Mouse (Mus musculus): ENCODE data around the gene Acot7. TPM values are rescaled to one million over a fixed set of nuclear protein-coding genes. Genes with fewer than 3 reads are reported as not detected.
A peak's percentile ranks its signal among the peaks of the same experiment; 100 is the strongest.

Gene Acot7
- polyA plus RNA-seq, 2 experiments: 47.3 to 50.3 TPM

DNA sequence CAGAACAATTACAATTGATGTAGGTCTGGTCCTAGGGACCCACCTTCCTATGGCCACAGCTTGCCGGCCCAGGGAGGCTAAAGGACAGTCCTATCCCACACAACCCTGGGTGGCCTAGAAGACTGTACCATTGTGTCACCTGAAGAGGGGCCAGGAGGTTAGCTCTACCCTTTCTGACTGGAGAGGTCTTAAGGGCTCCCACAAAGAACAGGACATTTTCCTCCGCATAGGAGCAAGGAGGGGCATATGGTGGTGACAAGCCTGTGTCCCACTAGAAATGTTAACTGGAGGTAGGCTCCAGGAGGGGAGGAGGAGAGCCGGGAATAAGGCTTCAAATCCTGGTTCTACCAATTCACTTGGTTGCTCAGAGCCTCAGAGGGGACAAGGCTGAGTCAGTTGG, 95.3 kb downstream of the Acot7 start:
- WGBS: 34% methylated on average over 3 of the region's 3 CpGs
- Histone ChIP-seq H3K9ac (ENCODE audit: low read depth, low read length, severe bottlenecking) (peak overlapping the region; percentile 80; the same call in 1 of the 2 replicates), H3K4me2 (replicated peaks; ENCODE audit: low read depth, low read length, severe bottlenecking) (peak overlapping the region; percentile 94), H3K4me1 (ENCODE audit: control insufficient read depth, insufficient read depth, low read length) (peaks cover 35% of the 10 kb centered on the region), H3K9me3 (ENCODE audit: control insufficient read depth, low read length) (no peaks in the 10 kb centered on the region), H3K4me3 (replicated peaks; ENCODE audit: low read length) (peak overlapping the region; percentile 71; the same call in 1 of the 2 replicates), H3K27ac (replicated peaks; ENCODE audit: low read depth, low read length) (peak overlapping the region; percentile 77), H3K36me3 (ENCODE audit: control insufficient read depth, insufficient read depth, low read length) (no peaks in the 10 kb centered on the region), H3K27me3 (ENCODE audit: control insufficient read depth, insufficient read depth, low read length) (0 out of 2 replicates have a peak, but pooled peaks cover 8% of the 10 kb centered on the region)
- no peak for ATAC-seq (ENCODE audit: low FRiP score, low read depth)
- no peak for TF ChIP-seq POLR2A (IDR thresholded peaks at IDR 0.05; ENCODE audit: borderline replicate concordance, extremely low read depth, insufficient read depth, insufficient read length)
- DNase-seq (ENCODE audit: low spot score): no peak

DNA sequence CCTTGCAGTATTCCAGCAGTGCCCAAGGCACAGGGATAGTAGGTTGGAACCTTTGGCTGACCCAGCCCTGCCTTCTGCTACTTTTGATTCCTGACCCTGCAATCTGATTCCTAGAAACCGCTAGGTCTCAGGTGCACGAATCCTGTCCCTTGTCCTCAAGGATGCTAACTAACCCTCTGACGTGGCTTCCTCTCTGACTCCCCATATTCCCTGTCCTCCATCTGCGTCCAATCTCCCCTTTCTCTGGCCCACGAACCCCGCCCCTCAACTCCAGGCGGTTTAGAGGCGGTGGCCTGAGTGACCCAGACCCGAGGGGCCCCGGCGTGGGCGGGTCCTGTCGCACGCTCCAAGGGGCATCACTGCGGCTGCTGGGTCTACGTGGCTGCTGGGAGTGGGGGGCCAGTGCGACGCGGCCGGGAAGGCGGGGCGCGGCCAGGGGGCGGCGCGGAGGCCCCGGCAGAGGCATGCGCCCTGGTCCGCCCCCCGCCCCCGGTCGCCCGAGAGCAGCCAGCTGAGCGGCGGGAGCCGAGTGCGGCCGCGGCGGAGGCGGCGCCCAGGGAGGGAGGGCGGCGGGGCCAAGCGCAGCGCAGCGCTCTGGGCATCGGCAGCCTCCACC, 95.8 kb downstream of the Acot7 start, which contains the start of gene Gpr153:
TSS of gene Gpr153 (plus strand) at position 612 of the 616 bp plus-strand sequence.
- 2% methylated on average over 27 of the region's 48 CpGs for WGBS

DNA sequence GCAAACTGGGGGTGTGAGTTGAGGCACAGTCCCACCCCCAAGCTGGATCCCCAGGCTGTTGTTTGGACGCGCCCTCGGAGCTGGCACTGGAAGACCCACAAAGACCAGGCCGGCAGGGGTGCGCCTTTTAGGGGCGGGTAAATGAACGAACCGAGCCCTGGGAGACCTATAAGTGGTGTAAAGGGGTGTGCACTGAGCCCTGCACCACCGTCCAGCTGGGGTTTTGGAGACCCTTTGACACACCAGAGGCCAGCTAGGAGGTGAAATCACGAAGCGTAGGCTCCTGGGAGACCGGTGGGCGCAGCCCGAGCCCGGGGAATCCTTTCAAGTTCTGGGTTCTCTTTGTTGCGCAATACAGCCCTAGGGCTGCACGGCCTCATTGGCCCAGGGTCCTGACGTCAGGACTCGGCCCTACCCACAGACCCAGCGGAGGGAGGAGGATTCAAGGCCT, 96.8 kb downstream of the Acot7 start:
- peak overlapping the region; percentile 71 for H3K4me3 ChIP-seq (replicated peaks; ENCODE audit: low read length)
- peaks cover under 1% of the 10 kb centered on the region; the same call in 1 of the 2 replicates for H3K36me3 ChIP-seq (ENCODE audit: control insufficient read depth, insufficient read depth, low read length)
- peak overlapping the region; percentile 80 for H3K9ac ChIP-seq (ENCODE audit: low read depth, low read length, severe bottlenecking)
- peaks cover 35% of the 10 kb centered on the region for H3K4me1 ChIP-seq (ENCODE audit: control insufficient read depth, insufficient read depth, low read length)
- ATAC-seq (ENCODE audit: low FRiP score, low read depth) (no peak; the same call in 1 of the 2 replicates), DNase-seq (ENCODE audit: low spot score) (peak; percentile 58)
- no peak for TF ChIP-seq POLR2A (IDR thresholded peaks at IDR 0.05; ENCODE audit: borderline replicate concordance, extremely low read depth, insufficient read depth, insufficient read length)
- H3K27ac ChIP-seq (replicated peaks; ENCODE audit: low read depth, low read length): no peak overlapping the region
- H3K9me3 ChIP-seq (ENCODE audit: control insufficient read depth, low read length): no peaks in the 10 kb centered on the region
- H3K4me2 ChIP-seq (replicated peaks; ENCODE audit: low read depth, low read length, severe bottlenecking): peak overlapping the region; percentile 94
- WGBS: 2% methylated on average over 20 of the region's 20 CpGs
- 0 out of 2 replicates have a peak, but pooled peaks cover 8% of the 10 kb centered on the region for H3K27me3 ChIP-seq (ENCODE audit: control insufficient read depth, insufficient read depth, low read length)

More for the DNA sequence above, 95.8 kb downstream of the Acot7 start, which contains the start of gene Gpr153:
- Histone ChIP-seq H3K27ac (replicated peaks; ENCODE audit: low read depth, low read length) (peak within 1 kb of the TSS; percentile 77), H3K27me3 (ENCODE audit: control insufficient read depth, insufficient read depth, low read length) (0 out of 2 replicates have a peak, but pooled peaks cover 8% of the 10 kb centered on the region), H3K4me2 (replicated peaks; ENCODE audit: low read depth, low read length, severe bottlenecking) (peak within 1 kb of the TSS; percentile 94), H3K36me3 (ENCODE audit: control insufficient read depth, insufficient read depth, low read length) (no peaks in the 10 kb centered on the region), H3K4me1 (ENCODE audit: control insufficient read depth, insufficient read depth, low read length) (peaks cover 35% of the 10 kb centered on the region), H3K9me3 (ENCODE audit: control insufficient read depth, low read length) (no peaks in the 10 kb centered on the region), H3K9ac (ENCODE audit: low read depth, low read length, severe bottlenecking) (peak within 1 kb of the TSS; percentile 80), H3K4me3 (replicated peaks; ENCODE audit: low read length) (peak within 1 kb of the TSS; percentile 71)
- ATAC-seq (ENCODE audit: low FRiP score, low read depth) (peak; percentile 74), DNase-seq (ENCODE audit: low spot score) (peak; percentile 60)
- TF ChIP-seq POLR2A (IDR thresholded peaks at IDR 0.05; ENCODE audit: borderline replicate concordance, extremely low read depth, insufficient read depth, insufficient read length): no peak

DNA sequence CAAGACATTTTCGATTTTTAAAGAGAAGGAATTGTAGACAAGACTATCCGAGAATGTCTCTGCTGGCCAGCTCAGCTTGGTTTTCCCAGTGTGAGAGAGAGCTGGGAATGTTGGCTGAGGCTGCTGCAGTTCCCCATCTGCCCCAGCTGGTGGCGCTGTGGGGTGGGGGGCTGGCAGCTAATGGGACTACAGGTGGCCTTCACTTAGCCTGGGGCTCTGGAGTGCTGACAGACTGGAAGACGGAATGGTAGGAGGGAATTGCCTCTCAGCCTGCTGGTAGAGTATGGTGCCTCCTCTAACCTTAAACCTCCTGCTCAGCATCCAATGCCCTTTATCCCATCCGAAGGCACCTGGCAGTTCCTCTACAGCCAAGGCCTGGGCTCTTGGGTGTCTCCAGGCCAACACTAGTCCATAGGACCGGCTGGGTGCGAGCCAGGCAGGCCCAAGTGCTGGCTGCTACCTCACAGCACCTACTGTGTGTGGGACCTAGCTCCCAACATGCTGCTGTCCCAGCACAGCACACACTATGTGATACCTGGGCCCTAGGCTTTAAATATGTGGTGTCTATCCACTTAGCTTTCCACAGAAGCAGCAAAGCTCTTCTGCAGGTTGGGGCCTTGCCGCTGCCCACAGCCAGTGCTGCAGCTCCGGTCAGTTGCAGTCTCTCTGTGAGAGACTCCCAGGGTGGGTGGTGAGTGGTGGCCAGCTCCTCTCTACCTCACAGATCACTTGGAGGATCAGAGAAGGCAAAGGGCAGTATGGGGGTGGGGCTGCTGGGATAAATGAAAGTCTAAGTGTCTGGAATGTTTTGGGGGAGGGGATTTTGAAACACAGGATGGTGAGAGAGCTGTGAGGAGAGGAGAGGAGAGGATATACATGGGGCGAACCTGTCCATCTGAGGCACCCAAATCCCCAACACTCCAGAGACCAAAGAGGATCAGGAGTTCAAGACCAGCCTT, 98.7 kb downstream of the Acot7 start:
- TF ChIP-seq POLR2A (IDR thresholded peaks at IDR 0.05; ENCODE audit: borderline replicate concordance, extremely low read depth, insufficient read depth, insufficient read length): no peak
- no peak overlapping the region for H3K4me2 ChIP-seq (replicated peaks; ENCODE audit: low read depth, low read length, severe bottlenecking)
- no peak overlapping the region for H3K27ac ChIP-seq (replicated peaks; ENCODE audit: low read depth, low read length)
- H3K9me3 ChIP-seq (ENCODE audit: control insufficient read depth, low read length): no peaks in the 10 kb centered on the region
- peaks cover 15% of the 10 kb centered on the region for H3K36me3 ChIP-seq (ENCODE audit: control insufficient read depth, insufficient read depth, low read length)
- H3K9ac ChIP-seq (ENCODE audit: low read depth, low read length, severe bottlenecking): no peak overlapping the region
- H3K27me3 ChIP-seq (ENCODE audit: control insufficient read depth, insufficient read depth, low read length): peaks cover 16% of the 10 kb centered on the region
- WGBS: 54% methylated on average over 10 of the region's 10 CpGs
- peaks cover 30% of the 10 kb centered on the region for H3K4me1 ChIP-seq (ENCODE audit: control insufficient read depth, insufficient read depth, low read length)
- DNase-seq (ENCODE audit: low spot score): no peak
- no peak overlapping the region for H3K4me3 ChIP-seq (replicated peaks; ENCODE audit: low read length)
- ATAC-seq (ENCODE audit: low FRiP score, low read depth): no peak

DNA sequence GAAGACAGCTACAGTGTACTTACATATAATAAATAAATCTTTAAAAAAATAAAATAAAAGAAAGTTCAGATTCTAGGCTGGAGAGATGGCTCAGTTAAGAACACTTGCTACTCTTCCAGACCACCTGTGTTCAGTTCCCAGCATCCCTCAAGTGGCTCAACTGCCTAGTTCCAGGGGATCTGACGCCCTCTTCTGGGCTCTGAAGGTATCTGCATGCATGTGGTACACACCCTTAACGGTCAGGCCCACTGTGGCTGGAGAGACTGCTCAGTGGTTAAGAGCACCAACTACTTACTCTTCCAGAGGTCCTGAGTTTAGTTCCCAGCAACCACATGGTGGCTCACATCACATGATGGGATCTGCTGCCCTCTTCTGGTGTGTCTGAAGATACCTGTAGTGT, 100.0 kb downstream of the Acot7 start:
- Histone ChIP-seq H3K4me1 (ENCODE audit: control insufficient read depth, insufficient read depth, low read length) (peaks cover 21% of the 10 kb centered on the region), H3K9me3 (ENCODE audit: control insufficient read depth, low read length) (no peaks in the 10 kb centered on the region), H3K9ac (ENCODE audit: low read depth, low read length, severe bottlenecking) (no peak overlapping the region), H3K4me3 (replicated peaks; ENCODE audit: low read length) (no peak overlapping the region), H3K36me3 (ENCODE audit: control insufficient read depth, insufficient read depth, low read length) (peaks cover 17% of the 10 kb centered on the region), H3K27me3 (ENCODE audit: control insufficient read depth, insufficient read depth, low read length) (peaks cover 28% of the 10 kb centered on the region), H3K27ac (replicated peaks; ENCODE audit: low read depth, low read length) (no peak overlapping the region), H3K4me2 (replicated peaks; ENCODE audit: low read depth, low read length, severe bottlenecking) (no peak overlapping the region)
- no peak for ATAC-seq (ENCODE audit: low FRiP score, low read depth)
- whole genome bisulfite sequencing: 67% methylated on average over 2 of the region's 2 CpGs
- DNase-seq (ENCODE audit: low spot score): no peak
- no peak for TF ChIP-seq POLR2A (IDR thresholded peaks at IDR 0.05; ENCODE audit: borderline replicate concordance, extremely low read depth, insufficient read depth, insufficient read length)
